Mouse (Mus musculus): ENCODE results near the gene Rhbdd1. TPM values are rescaled to one million over a fixed set of nuclear protein-coding genes. Genes with fewer than 3 reads are reported as not detected.

The Rhbdd1 gene
- total RNA-seq, 2 experiments from 2014 or later, result 12.2 to 13.2 TPM

GRCm38 (mm10) chr1:82291151-82291797 lies 25.0 kb upstream of the Rhbdd1 start, which contains the start of gene Irs1:
Irs1 (minus strand) TSS chr1:82291416.
- DNase-seq, result peak; percentile 85

GRCm38 (mm10) chr1:82291930-82292712 lies 24.1 kb upstream of the Rhbdd1 start:
- DNase-seq, result no peak

GRCm38 (mm10) chr1:82292771-82293170 lies 23.5 kb upstream of the Rhbdd1 start:
- peak; percentile 38 for DNase-seq

GRCm38 (mm10) chr1:82294102-82294501 lies 22.1 kb upstream of the Rhbdd1 start:
- no peak for DNase-seq

- no peak for DNase-seq
Measured at GRCm38 (mm10) chr1:82298586-82298985, 17.7 kb upstream of the Rhbdd1 start.

GRCm38 (mm10) chr1:82304483-82304882 lies 11.8 kb upstream of the Rhbdd1 start:
- no peak for DNase-seq

- peak; percentile 43 for DNase-seq
Measured at GRCm38 (mm10) chr1:82316746-82317126, 484 bp downstream of the Rhbdd1 start.

GRCm38 (mm10) chr1:82320456-82320855 lies 4.2 kb downstream of the Rhbdd1 start:
- no peak for DNase-seq

GRCm38 (mm10) chr1:82320864-82321263 lies 4.6 kb downstream of the Rhbdd1 start:
- DNase-seq, result no peak

- DNase-seq, result no peak
Measured at GRCm38 (mm10) chr1:82321441-82321840, 5.2 kb downstream of the Rhbdd1 start.

- DNase-seq, result no peak
Measured at GRCm38 (mm10) chr1:82324131-82324785, 8.0 kb downstream of the Rhbdd1 start.

GRCm38 (mm10) chr1:82326120-82326519 lies 9.9 kb downstream of the Rhbdd1 start:
- DNase-seq, result no peak

GRCm38 (mm10) chr1:82328033-82328775 lies 12.0 kb downstream of the Rhbdd1 start:
- no peak for DNase-seq

- DNase-seq, result no peak
Measured at GRCm38 (mm10) chr1:82329237-82329953, 13.1 kb downstream of the Rhbdd1 start.

GRCm38 (mm10) chr1:82329954-82330247 lies 13.6 kb downstream of the Rhbdd1 start:
- no peak for DNase-seq

GRCm38 (mm10) chr1:82334506-82334905 lies 18.3 kb downstream of the Rhbdd1 start:
- no peak for DNase-seq

GRCm38 (mm10) chr1:82353089-82353488 lies 36.8 kb downstream of the Rhbdd1 start:
- DNase-seq, result no peak

GRCm38 (mm10) chr1:82353755-82354154 lies 37.5 kb downstream of the Rhbdd1 start:
- no peak for DNase-seq

GRCm38 (mm10) chr1:82358871-82359647 lies 42.8 kb downstream of the Rhbdd1 start:
- peak; percentile 7 for DNase-seq

GRCm38 (mm10) chr1:82359648-82360026 lies 43.4 kb downstream of the Rhbdd1 start:
- no peak for DNase-seq

GRCm38 (mm10) chr1:82361240-82361639 lies 45.0 kb downstream of the Rhbdd1 start:
- DNase-seq, result no peak
